Mouse (Mus musculus): ENCODE results near the gene Gprc6a. TPM values are rescaled to one million over a fixed set of nuclear protein-coding genes. Genes with fewer than 3 reads are reported as not detected.

The Gprc6a gene
- not detected in 2 replicates for polyA plus RNA-seq (2012; rRNA removed)

GRCm38 (mm10) chr10:51631411-51632136, at the start of gene Gprc6a:
TSS of gene Gprc6a (minus strand) at chr10:51631461.

GRCm38 (mm10) chr10:51677548-51678250, 46.4 kb upstream of the Gprc6a start, which contains the start of gene Rfx6:
TSS of gene Rfx6 (plus strand) at chr10:51677756.

GRCm38 (mm10) chr10:51590139-51590574, 41.1 kb downstream of the Gprc6a start, which contains the start of gene Fam162b:
TSS of gene Fam162b (minus strand) at chr10:51590517.

Other genes starting within 250 kb of the Gprc6a start
- gene Gm49339, start 150.8 kb downstream of the Gprc6a start, polyA plus RNA-seq (2012; rRNA removed) = 0.42 and 0.62 TPM in 2 replicates
- 0.35 and 0.56 TPM in 2 replicates for gene Lilr4b, start 150.8 kb downstream of the Gprc6a start, polyA plus RNA-seq (2012; rRNA removed)
- 0.26 and 0.35 TPM in 2 replicates for gene Lilrb4a, start 140.5 kb downstream of the Gprc6a start, polyA plus RNA-seq (2012; rRNA removed)
- 1.4 and 2.5 TPM in 2 replicates for gene Fam162b, start 40.9 kb downstream of the Gprc6a start, polyA plus RNA-seq (2012; rRNA removed)
- gene Rfx6, start 46.3 kb upstream of the Gprc6a start, polyA plus RNA-seq (2012; rRNA removed) = 0.12 and 0.84 TPM in 2 replicates

All from stomach, adult 2 months (tissue).